Mouse (Mus musculus): Measurements from ENCODE around the gene Araf. TPM values are rescaled to one million over a fixed set of nuclear protein-coding genes. Genes with fewer than 3 reads are reported as not detected.

The Araf gene
- polyA plus RNA-seq, 1 experiment from 2014 or later = 107 TPM

GRCm38 (mm10) chrX:20861453-20862104, 64.0 kb downstream of the Araf start:
- no peak overlapping the region for H3K4me3 ChIP-seq
- H3K36me3 ChIP-seq = peaks cover 15% of the 10 kb centered on the region; the same call in 1 of the 2 replicates
- no peak for ATAC-seq (ENCODE audit: insufficient number of reproducible peaks, low FRiP score, low TSS enrichment, low read depth)
- H3K4me2 ChIP-seq = no peak overlapping the region
- no peak overlapping the region for H3K27ac ChIP-seq
- H3K27me3 ChIP-seq = no peaks in the 10 kb centered on the region
- H3K9me3 ChIP-seq = no peaks in the 10 kb centered on the region
- 40% methylated on average over 5 of the region's 5 CpGs for WGBS
- no peak overlapping the region for H3K9ac ChIP-seq
- H3K4me1 ChIP-seq = peaks cover 7% of the 10 kb centered on the region; the same call in 1 of the 2 replicates

GRCm38 (mm10) chrX:20862105-20863065, 64.8 kb downstream of the Araf start:
- Histone ChIP-seq H3K27me3 (no peaks in the 10 kb centered on the region), H3K36me3 (peaks cover 14% of the 10 kb centered on the region; the same call in 1 of the 2 replicates), H3K4me1 (peaks cover 7% of the 10 kb centered on the region; the same call in 1 of the 2 replicates), H3K4me2 (no peak overlapping the region), H3K27ac (peak overlapping the region; percentile 22; the same call in 1 of the 2 replicates), H3K4me3 (no peak overlapping the region), H3K9me3 (no peaks in the 10 kb centered on the region), H3K9ac (no peak overlapping the region)
- WGBS = 49% methylated on average over 28 of the region's 29 CpGs
- peak; percentile 27 for ATAC-seq (ENCODE audit: insufficient number of reproducible peaks, low FRiP score, low TSS enrichment, low read depth)

- Histone ChIP-seq H3K27ac (no peak overlapping the region), H3K36me3 (0 out of 2 replicates have a peak, but pooled peaks cover 5% of the 10 kb centered on the region), H3K27me3 (no peaks in the 10 kb centered on the region), H3K4me1 (peaks cover 7% of the 10 kb centered on the region; the same call in 1 of the 2 replicates), H3K4me3 (no peak overlapping the region), H3K9ac (no peak overlapping the region), H3K9me3 (no peaks in the 10 kb centered on the region), H3K4me2 (no peak overlapping the region)
- WGBS = 76% methylated on average over 9 of the region's 9 CpGs
- peak; percentile 35; the same call in 1 of the 2 replicates for ATAC-seq (ENCODE audit: insufficient number of reproducible peaks, low FRiP score, low TSS enrichment, low read depth)
These were observed 65.8 kb downstream of the Araf start for GRCm38 (mm10) chrX:20863161-20864101.

GRCm38 (mm10) chrX:20868091-20868490, 70.5 kb downstream of the Araf start:
- no peak for ATAC-seq (ENCODE audit: insufficient number of reproducible peaks, low FRiP score, low TSS enrichment, low read depth)
- no peaks in the 10 kb centered on the region for H3K36me3 ChIP-seq
- no peak overlapping the region for H3K4me2 ChIP-seq
- no peaks in the 10 kb centered on the region for H3K9me3 ChIP-seq
- H3K4me3 ChIP-seq = no peak overlapping the region
- no peaks in the 10 kb centered on the region for H3K4me1 ChIP-seq
- H3K27me3 ChIP-seq = no peaks in the 10 kb centered on the region
- no peak overlapping the region for H3K9ac ChIP-seq
- H3K27ac ChIP-seq = no peak overlapping the region
- WGBS = 46% methylated on average over 4 of the region's 4 CpGs

GRCm38 (mm10) chrX:20869203-20869602, 71.6 kb downstream of the Araf start:
- H3K9me3 ChIP-seq = no peaks in the 10 kb centered on the region
- H3K4me3 ChIP-seq = no peak overlapping the region
- 89% methylated on average over 1 of the region's 1 CpGs for WGBS
- no peaks in the 10 kb centered on the region for H3K27me3 ChIP-seq
- no peak overlapping the region for H3K4me2 ChIP-seq
- no peak overlapping the region for H3K27ac ChIP-seq
- no peaks in the 10 kb centered on the region for H3K4me1 ChIP-seq
- no peak for ATAC-seq (ENCODE audit: insufficient number of reproducible peaks, low FRiP score, low TSS enrichment, low read depth)
- H3K36me3 ChIP-seq = no peaks in the 10 kb centered on the region
- no peak overlapping the region for H3K9ac ChIP-seq

- no peaks in the 10 kb centered on the region for H3K27me3 ChIP-seq
- no peaks in the 10 kb centered on the region for H3K9me3 ChIP-seq
- H3K36me3 ChIP-seq = no peaks in the 10 kb centered on the region
- H3K4me1 ChIP-seq = no peaks in the 10 kb centered on the region
- no peak within 1 kb of the TSS for H3K27ac ChIP-seq
- peak within 1 kb of the TSS; percentile 44 for H3K4me2 ChIP-seq
- peak; percentile 63 for ATAC-seq (ENCODE audit: insufficient number of reproducible peaks, low FRiP score, low TSS enrichment, low read depth)
- H3K4me3 ChIP-seq = peak within 1 kb of the TSS; percentile 37
- 24% methylated on average over 17 of the region's 18 CpGs for WGBS
- no peak within 1 kb of the TSS for H3K9ac ChIP-seq
These were observed 72.4 kb downstream of the Araf start, which contains the start of gene Timp1 for GRCm38 (mm10) chrX:20869962-20870513. TSS of gene Timp1 (plus strand) at chrX:20870166.

GRCm38 (mm10) chrX:20872928-20873500, 75.4 kb downstream of the Araf start:
- whole genome bisulfite sequencing = 33% methylated on average over 11 of the region's 11 CpGs
- no peak overlapping the region for H3K4me3 ChIP-seq
- peak; percentile 48; the same call in 1 of the 2 replicates for ATAC-seq (ENCODE audit: insufficient number of reproducible peaks, low FRiP score, low TSS enrichment, low read depth)
- H3K9ac ChIP-seq = no peak overlapping the region
- no peaks in the 10 kb centered on the region for H3K9me3 ChIP-seq
- no peak overlapping the region for H3K27ac ChIP-seq
- no peaks in the 10 kb centered on the region for H3K36me3 ChIP-seq
- no peak overlapping the region for H3K4me2 ChIP-seq
- H3K4me1 ChIP-seq = no peaks in the 10 kb centered on the region
- no peaks in the 10 kb centered on the region for H3K27me3 ChIP-seq

- H3K9ac ChIP-seq = no peak overlapping the region
- H3K4me1 ChIP-seq = no peaks in the 10 kb centered on the region
- no peak overlapping the region for H3K27ac ChIP-seq
- no peak overlapping the region for H3K4me2 ChIP-seq
- no peak overlapping the region for H3K4me3 ChIP-seq
- no peaks in the 10 kb centered on the region for H3K27me3 ChIP-seq
- H3K9me3 ChIP-seq = no peaks in the 10 kb centered on the region
- WGBS = 67% methylated on average over 3 of the region's 3 CpGs
- no peaks in the 10 kb centered on the region for H3K36me3 ChIP-seq
- ATAC-seq (ENCODE audit: insufficient number of reproducible peaks, low FRiP score, low TSS enrichment, low read depth) = no peak
These were observed 77.6 kb downstream of the Araf start for GRCm38 (mm10) chrX:20875241-20875640.

GRCm38 (mm10) chrX:20910074-20910473, 112.5 kb downstream of the Araf start:
- no peak overlapping the region for H3K9ac ChIP-seq
- H3K4me3 ChIP-seq = no peak overlapping the region
- no peaks in the 10 kb centered on the region for H3K4me1 ChIP-seq
- no peak overlapping the region for H3K4me2 ChIP-seq
- WGBS = 29% methylated on average over 3 of the region's 3 CpGs
- H3K36me3 ChIP-seq = no peaks in the 10 kb centered on the region
- ATAC-seq (ENCODE audit: insufficient number of reproducible peaks, low FRiP score, low TSS enrichment, low read depth) = no peak
- H3K27me3 ChIP-seq = no peaks in the 10 kb centered on the region
- no peak overlapping the region for H3K27ac ChIP-seq
- no peaks in the 10 kb centered on the region for H3K9me3 ChIP-seq

Measured in limb, embryonic 15.5 days (tissue).